Mouse (Mus musculus): ENCODE results near the gene Nek10.
"Not testable (repeated sequence)": the region's sequence is repeated elsewhere in the genome, so short reads cannot be mapped to it uniquely, and the experiment has no call there.

Nek10 gene

GRCm38 (mm10) chr14:14991642-14992041, 188.4 kb downstream of the Nek10 start:
- DNase-seq = no peak

GRCm38 (mm10) chr14:15011408-15011807, 208.2 kb downstream of the Nek10 start:
- DNase-seq = peak; percentile 2

DNA sequence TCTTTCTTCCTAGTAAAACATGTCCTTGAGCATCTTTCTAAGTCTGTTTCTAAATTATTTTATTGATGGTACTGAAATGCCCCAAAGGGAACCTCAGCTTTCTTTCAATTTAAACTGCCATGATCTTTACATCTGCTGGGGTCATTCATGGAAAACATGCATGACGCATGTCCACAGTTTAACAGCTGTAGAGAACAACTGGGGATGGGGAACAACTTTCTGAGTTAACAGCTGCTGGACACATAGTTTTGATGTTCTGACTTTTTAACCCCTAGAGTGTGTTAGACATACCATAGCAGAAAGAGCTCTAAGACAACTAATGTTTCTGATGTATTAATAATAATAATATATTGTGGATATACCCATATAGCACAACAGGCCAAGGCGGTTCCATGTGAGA, 211.6 kb downstream of the Nek10 start:
- no peak for DNase-seq

DNA sequence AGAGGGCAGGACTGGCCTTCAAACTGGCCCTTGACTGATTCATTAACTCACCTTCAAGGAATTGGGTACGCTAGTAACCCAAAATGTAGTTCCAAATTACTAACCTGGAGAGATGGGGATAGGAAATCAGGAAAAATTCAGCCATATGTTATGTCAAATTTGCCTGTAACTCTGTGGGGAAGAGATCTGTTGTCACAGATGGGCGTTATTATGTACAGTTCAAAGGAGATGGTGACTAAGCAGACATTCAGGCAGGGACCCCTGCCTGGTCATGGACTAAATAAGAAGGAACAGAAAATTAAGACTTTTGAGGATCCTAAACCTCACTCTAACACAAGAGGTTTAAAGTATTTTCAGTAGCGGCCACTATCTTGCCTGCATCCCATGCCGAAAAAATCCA, 227.4 kb downstream of the Nek10 start:
- DNase-seq = not testable (repeated sequence)

GRCm38 (mm10) chr14:15034638-15035037, 231.4 kb downstream of the Nek10 start:
- DNase-seq = not testable (repeated sequence)

DNA sequence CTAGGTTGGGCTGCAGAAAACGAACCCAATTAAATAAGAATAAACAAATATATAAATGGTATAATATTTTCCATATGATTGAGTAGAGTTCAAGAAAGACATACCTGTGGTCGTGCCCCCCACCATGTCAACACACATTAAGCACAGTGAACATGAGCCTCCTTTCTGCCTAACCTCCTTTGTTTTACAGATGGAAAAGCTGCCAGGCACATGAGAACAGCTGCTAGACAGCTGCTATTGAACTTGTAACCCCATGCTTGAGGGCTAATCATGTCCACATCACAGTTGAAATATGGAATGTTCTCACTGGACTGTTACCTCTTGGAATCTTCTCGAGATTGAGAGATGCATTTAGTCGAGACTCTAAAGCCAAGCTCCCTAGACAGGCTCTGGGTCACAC, 245.0 kb downstream of the Nek10 start:
- no peak for DNase-seq

DNA sequence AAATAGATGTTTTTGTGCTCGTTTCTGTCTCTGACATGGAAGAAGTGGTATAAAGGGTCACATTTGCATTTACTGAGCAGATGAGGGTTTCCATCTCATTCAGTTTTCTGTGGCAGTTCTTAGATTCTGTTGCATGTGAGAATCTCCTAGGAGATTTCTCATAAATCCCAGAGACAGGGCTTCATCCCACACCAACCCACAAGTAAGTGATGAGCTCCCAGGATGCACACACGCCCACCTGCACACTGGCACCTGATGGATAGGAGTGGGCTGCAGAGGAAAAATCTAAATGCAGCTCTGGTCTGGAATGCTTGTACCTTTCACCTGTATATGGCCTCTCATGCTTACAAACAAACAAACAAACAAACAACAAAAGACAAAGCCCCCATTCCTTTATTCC, 258.3 kb downstream of the Nek10 start:
- DNase-seq = no peak

All from thymus, postnatal 25 days (tissue).